Mouse (Mus musculus) testis, adult 2 months (tissue): ENCODE data around the gene Coch.

Source experiments
- CTCF ChIP-seq: fragments of 200-500 bp; IDR thresholded peaks from 2 replicates; pipeline ENCODE4 v1.5.1; 2012; ENCODE audit warnings: low read depth, mild to moderate bottlenecking, inconsistent platforms, low read length, moderate library complexity; ENCODE audit not compliant: control insufficient read depth, insufficient read depth, insufficient replicate concordance
- POLR2A ChIP-seq: fragments of 200-500 bp; IDR thresholded peaks from 2 replicates; pipeline ENCODE4 v1.6.1; 2012; ENCODE audit warnings: low read depth, mild to moderate bottlenecking, inconsistent platforms, low read length, moderate library complexity; ENCODE audit not compliant: control insufficient read depth

- TF ChIP-seq POLR2A (no peak), CTCF (no peak)
Observed at GRCm38 (mm10) chr12:51633481-51633880, 40.3 kb downstream of the Coch start.
